Mouse (Mus musculus) embryonic stem cell, embryonic (primary cell): ENCODE data around the gene Mcf2l.

Experiments used
- CTCF ChIA-PET, 4 experiments: fragments of 300-600 bp in 2 of 4; fragments of 350-600 bp in 2 of 4; sonication (Branson Sonifier 250); formaldehyde crosslinking; loops; one replicate each; lab custom pipeline; 2022; ENCODE audit warnings: inconsistent platforms in 2 of 4; lab: Charles Lee
- POLR2A ChIA-PET, 4 experiments: fragments of 300-600 bp in 2 of 4; fragments of 350-600 bp in 2 of 4; sonication (Branson Sonifier 250); formaldehyde crosslinking; loops; one replicate each; lab custom pipeline; 2022; ENCODE audit warnings: antibody characterized with exemption in 4 of 4, inconsistent platforms in 1 of 4; lab: Charles Lee

Mcf2l gene

DNA sequence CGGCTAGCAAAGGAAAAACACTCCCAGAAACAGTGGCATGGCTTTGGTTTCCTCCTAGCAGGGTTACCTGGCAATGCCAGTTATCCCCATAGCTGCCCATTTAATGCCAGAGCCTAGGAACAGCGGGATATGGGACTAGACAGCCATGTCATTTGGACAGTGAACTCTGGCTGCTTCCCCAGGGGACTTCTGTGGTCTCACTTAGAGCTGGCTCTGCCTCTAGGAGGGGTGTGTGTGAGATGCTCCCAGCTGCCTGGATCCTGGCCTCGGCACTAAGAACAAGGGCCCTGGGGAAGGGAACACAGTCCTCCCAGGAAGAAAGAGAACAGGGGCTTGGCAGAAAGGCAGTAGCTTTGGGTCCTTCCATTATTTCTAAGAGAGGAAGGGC is 75.0 kb downstream of the Mcf2l start:
- ChIA-PET POLR2A (interaction anchor here in 2 of 4 experiments (0.8 to 3.8 kb wide), 11 partner anchors 15 to 144 kb away, joined by 3 to 19 read pairs (median 3); partner anchors contain the start of gene Mcf2l (in 1 of the 2)), CTCF (interaction anchor here (0.6 to 2.5 kb wide), 7 partner anchors 8 to 344 kb away, joined by 3 to 7 read pairs (median 4); no protein-coding TSS in a partner anchor)

DNA sequence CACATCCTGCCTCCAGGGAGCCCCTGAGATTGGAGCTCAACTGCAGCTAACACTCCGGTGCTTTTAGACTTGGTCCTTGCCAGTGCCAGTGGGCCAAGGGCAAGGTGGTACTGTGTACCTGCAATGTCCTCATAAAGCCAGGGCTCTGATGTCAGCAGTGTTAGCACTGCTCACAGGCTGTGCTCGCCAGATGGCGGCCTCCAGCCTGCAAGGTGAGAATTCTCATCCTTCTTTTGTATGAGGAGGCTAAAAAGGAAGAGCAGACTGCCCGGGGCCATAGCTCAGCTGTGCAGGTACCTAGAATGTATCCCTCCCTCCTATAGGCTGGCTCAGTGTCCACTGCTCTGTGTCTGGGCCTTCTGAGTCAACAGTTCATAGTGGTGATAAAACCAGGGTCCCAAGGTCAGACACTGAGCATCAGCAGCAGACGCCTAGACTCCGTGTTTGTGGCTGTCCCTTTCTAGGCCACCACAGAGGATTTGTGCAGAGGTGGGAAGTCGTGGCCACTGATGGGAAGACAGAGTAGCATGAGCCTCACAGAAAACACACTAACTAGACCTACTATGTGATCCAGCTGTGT is 77.5 kb downstream of the Mcf2l start:
- POLR2A ChIA-PET, result no interaction called here
- CTCF ChIA-PET, result no interaction called here

DNA sequence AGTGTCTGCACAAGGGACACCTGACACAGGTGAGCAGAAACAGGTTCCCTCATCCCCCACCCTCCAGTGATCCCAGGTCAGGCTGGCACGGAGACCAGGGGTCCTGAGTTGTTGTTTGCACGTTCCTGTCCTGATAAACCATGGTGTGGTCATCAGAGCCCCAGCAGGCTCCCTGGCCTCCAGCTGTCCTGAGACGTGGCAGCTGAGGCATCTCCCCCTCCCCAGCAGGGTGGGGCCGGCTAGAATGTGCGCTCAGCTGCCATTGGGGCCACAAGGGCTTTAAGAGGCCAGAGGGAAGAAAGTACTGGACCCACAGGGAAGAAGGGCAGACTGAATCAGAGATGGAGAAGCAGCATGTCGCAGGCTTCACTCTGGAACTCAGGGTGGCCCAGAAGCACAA is 79.1 kb downstream of the Mcf2l start:
- CTCF ChIA-PET, result interaction anchor here in 1 of 4 experiments (1.1 kb wide), 1 partner anchor 26 kb away, joined by 3 read pairs; no protein-coding TSS in a partner anchor
- POLR2A ChIA-PET, result no interaction called here

DNA sequence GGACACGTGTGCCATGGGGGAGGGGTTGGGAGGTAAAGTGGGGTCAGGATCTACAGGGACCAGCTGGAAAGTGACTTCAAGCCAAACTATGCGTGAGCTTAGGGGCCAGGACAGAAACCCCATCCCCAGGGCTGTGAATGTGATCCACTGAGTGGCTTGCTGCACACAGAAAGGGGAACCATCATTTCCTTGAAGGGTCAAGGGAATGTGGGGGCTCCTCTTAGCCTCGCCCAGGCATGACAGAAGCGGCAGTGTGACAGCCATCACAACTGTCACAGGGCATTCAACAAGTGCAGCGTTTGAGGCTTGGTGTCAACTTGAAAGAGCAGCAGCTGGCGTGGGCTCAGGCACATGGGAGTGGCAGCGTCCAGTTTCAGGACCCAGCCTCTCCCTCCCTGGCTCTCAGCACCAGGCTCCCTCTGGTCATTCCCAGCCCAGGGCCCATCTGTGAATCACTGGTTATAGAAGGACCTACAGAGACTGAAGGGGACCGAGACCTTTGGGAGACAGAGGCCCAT is 81.8 kb downstream of the Mcf2l start:
- CTCF ChIA-PET, result interaction anchor here in 1 of 4 experiments (0.6 kb wide), 1 partner anchor 26 kb away, joined by 3 read pairs; no protein-coding TSS in a partner anchor

DNA sequence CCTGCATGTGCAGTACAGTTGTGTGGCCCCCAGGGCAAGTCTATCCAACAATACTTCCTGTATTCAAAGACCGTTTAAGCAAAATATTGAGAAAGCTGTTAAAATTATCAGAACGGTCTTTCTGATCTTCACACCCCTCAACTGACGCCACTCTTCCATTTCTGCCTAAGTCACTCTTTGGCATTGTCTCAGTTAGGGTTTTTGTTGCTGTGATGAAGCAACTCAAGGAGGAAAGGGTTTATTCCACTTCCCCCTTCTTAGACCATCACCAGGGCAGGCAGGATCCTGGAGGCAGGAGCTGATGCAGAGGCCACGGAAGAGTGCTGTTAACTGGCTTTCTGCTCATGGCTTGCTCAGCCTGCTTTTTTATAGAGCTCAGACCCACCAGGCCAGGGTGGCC is 82.3 kb downstream of the Mcf2l start:
- ChIA-PET POLR2A (interaction anchor here in 1 of 4 experiments (1.1 to 1.6 kb wide), 3 partner anchors 17 to 82 kb away, joined by 3 to 7 read pairs (median 6); partner anchors contain the start of gene Mcf2l), CTCF (interaction anchor here in 1 of 4 experiments (0.6 kb wide), 1 partner anchor 27 kb away, joined by 3 read pairs; no protein-coding TSS in a partner anchor)

More for the DNA sequence above, 81.8 kb downstream of the Mcf2l start:
- POLR2A ChIA-PET, result interaction anchor here in 1 of 4 experiments (1.6 kb wide), 2 partner anchors 18 to 82 kb away, joined by 3 to 6 read pairs; partner anchors contain the start of gene Mcf2l

DNA sequence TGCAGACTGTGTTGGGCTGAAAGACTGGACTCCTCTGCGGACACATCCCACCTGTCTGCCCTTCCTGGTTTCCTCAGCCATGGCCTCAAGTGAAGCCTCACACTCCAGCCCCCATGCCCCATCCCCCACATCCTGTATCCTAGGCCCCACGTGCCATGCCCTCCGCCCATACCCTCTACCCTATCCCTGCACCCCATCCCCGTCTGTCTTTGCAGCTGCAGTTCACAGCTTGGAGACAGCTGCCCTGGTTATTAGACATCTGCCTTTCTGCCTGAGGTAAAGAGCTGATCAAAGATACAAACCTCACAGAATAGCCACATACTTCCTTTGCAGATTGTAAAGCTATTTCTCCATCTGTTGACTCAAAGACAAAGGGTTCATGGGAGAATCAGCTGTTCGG is 83.3 kb downstream of the Mcf2l start:
- CTCF ChIA-PET, result interaction anchor here in 1 of 4 experiments (0.6 to 0.8 kb wide), 2 partner anchors 61 to 174 kb away, joined by 3 read pairs; no protein-coding TSS in a partner anchor

DNA sequence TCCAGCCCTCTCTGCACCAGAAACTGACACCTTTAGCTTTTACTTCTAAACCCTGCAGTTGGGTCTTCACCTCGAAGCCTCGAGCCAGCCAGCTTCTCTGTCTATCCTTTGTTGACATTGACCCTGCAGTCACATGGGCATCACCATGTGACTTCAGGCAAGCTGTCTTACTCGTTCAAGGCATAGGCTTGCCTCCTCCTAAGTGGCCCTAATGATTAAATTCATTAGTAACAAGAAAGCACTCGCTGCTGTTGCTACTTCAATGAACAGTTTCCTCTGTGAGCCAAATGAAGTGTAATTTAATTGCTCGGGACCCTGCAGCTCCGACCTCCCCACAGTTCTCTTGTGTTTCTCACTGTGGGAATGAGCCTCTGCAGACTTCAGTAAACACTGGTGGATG is 83.8 kb downstream of the Mcf2l start:
- POLR2A ChIA-PET, result interaction anchor here in 3 of 4 experiments (0.8 to 2.1 kb wide), 7 partner anchors 9 to 798 kb away, joined by 3 to 7 read pairs (median 4); no protein-coding TSS in a partner anchor
- CTCF ChIA-PET, result interaction anchor here in 1 of 4 experiments (0.6 to 0.8 kb wide), 2 partner anchors 61 to 174 kb away, joined by 3 read pairs; no protein-coding TSS in a partner anchor

More for the DNA sequence above, 83.3 kb downstream of the Mcf2l start:
- POLR2A ChIA-PET, result interaction anchor here in 3 of 4 experiments (0.5 to 2.1 kb wide), 11 partner anchors 9 to 798 kb away, joined by 3 to 7 read pairs (median 4); partner anchors contain the start of gene Mcf2l (in 1 of the 3)

DNA sequence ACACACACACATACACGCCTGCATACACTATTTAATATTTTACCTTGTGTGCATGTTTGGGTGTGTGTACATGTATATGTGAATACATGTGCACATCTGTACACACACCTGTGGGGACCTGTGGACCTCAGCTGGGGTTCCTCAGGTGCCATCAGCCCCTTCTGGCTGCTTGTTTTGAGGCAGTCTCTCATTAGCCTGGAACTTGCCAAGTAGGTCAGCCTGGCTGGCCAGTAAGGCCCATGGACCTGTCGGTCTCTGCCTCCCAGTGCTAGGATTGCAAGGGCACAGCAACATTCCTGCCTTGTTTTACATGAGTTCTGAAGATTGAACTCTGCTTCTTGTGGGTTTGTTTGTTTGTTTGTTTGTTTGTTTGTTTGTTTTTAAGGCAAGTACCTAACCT is 87.0 kb downstream of the Mcf2l start:
- ChIA-PET POLR2A (interaction anchor here in 1 of 4 experiments (1.1 kb wide), 1 partner anchor 27 kb away, joined by 3 read pairs; no protein-coding TSS in a partner anchor), CTCF (interaction anchor here in 1 of 4 experiments (0.6 kb wide), 2 partner anchors 45 to 48 kb away, joined by 3 to 6 read pairs; no protein-coding TSS in a partner anchor)

DNA sequence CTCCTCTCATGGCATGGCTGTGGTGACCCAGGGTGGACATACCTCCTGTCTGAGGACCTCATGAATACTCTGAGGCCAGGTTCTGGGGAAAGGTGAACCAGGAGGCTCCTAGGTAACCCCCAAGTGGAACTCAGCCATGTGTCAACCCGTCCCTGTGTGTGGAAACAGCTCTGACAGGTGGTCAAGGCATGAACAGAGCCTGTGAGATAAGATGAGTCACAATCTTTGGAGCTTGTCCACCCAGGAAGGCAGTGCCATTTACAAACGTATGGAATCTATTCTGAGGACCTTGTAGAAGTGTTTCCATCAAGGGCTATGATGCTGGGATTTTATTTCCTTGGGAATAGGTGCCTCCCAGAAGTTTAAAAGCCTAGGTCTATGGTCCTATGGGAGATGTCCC is 87.6 kb downstream of the Mcf2l start:
- POLR2A ChIA-PET, result interaction anchor here in 1 of 4 experiments (1.1 kb wide), 1 partner anchor 13 kb away, joined by 3 read pairs; no protein-coding TSS in a partner anchor
- CTCF ChIA-PET, result interaction anchor here in 1 of 4 experiments (0.7 kb wide), 1 partner anchor 65 kb away, joined by 3 read pairs; no protein-coding TSS in a partner anchor

DNA sequence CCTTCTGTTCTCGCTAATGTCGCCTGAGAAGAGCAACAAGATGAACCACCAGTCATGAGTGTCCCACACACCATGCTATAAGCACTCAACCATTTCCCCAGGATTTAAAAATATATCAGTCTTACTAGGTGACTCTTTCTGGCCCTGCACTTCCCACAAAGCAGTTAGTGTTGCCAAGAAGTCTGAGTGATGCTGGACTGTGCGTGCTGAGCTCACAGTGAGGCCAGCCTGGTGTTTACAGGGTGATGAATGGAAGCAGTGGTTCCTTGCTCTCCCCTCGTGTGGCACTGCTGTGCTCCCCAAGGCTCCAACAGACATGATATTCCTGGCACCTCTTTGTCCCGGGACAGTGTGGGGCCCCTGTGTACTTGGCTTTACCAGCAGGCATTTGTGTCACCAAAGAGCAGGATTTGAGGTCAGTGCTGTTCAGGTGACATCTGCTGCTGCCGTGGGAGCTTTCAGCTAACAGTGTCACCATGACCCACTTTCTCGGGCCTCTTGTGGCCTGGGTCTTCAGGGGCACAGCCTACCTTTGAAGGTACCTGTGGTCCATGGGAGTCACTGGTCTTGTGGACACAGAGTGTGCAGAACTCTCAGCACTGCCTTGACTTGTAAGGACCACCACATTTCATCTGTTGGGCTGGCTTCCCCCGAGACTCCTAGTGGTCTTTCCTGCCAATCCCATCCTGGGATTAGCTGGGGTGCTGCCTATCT is 88.4 kb downstream of the Mcf2l start:
- CTCF ChIA-PET, result interaction anchor here in 1 of 4 experiments (0.7 kb wide), 1 partner anchor 66 kb away, joined by 3 read pairs; no protein-coding TSS in a partner anchor
- POLR2A ChIA-PET, result interaction anchor here in 2 of 4 experiments (1.0 to 1.2 kb wide), 3 partner anchors 14 to 66 kb away, joined by 3 read pairs; no protein-coding TSS in a partner anchor

DNA sequence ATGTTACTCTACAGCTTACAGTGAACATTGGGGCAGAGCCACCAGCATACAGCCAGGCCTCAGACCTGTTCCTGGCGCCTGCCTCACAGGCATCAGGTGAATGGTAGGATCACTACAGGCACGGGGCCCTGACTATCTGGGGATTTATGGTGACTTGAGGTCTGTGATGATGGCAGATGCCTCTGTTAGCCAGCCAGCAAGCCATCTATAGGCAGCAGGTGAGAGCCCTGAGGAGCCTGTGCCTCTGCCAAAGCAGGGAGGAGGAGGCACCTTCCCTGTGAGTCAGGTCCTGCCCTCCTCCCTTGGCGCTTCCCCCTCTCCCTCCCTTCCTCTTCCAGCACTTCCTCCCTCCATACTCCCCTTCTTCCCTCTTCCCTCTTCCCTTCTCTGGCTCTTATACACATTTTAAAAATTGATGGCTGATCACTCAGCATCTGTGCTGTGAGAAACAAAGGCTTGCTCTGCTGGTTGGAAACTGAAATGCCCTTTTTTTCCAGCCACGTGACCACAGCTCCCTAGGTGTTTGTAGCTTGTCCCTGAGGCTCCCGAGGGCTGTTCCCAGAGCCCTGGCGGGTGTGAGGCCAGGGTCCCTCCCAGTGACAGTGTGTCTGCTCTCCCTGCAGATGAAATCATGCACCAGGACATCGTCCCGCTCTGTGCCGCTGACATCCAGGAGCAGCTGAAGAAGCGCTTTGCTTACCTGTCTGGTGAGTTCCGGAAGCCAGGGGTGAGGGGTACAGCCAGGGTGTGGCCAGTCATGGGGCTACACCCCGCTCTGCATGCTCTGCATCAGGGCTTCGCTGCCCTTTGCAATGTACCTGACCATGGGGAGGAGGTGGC is 89.2 kb downstream of the Mcf2l start:
- ChIA-PET CTCF (no interaction called here), POLR2A (interaction anchor here (0.6 to 1.2 kb wide), 6 partner anchors 9 to 292 kb away, joined by 3 read pairs; no protein-coding TSS in a partner anchor)

DNA sequence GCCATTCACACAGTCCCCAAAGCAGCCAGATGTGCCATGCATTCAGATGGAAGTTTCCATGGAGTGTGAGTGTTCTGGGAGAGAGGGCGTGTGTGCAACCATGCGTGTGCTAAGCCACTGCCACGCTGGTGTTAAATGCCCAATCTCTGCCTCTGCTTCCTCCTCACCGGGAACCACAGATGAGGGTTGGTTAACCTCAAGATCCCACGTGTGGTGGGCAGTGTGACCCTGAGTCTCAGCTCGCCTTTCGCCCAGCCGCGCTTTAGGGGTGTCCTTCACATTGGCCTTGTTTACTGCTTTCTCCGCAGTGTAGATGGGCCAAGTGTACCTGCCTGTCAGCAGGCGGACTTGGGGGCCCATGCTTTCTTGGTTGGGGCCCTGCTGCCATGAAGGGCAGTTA is 102.7 kb downstream of the Mcf2l start:
- ChIA-PET POLR2A (interaction anchor here in 2 of 4 experiments (0.8 to 1.2 kb wide), 2 partner anchors 16 to 117 kb away, joined by 3 read pairs; no protein-coding TSS in a partner anchor), CTCF (interaction anchor here in 1 of 4 experiments (0.6 kb wide), 1 partner anchor 74 kb away, joined by 4 read pairs; no protein-coding TSS in a partner anchor)

DNA sequence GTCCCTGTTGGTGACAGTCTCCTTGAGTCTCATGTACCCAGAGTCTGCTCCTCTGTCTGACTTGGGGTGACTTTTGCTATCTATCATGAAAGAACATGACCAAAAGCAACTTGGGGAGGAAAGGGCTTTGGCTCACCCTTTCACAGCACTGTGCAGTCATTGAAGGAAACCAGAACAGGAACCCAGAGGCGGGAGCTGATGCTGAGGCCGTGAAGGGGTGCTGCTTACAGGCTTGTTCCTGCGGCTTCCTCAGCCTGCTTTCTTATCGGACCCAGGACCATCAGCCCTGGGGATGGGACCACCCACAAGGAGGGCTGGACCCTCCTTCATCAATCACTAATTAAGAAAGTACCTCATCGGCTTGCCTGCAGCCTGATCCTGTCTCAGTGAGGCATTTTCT is 103.1 kb downstream of the Mcf2l start:
- CTCF ChIA-PET, result interaction anchor here in 1 of 4 experiments (0.6 kb wide), 1 partner anchor 74 kb away, joined by 4 read pairs; no protein-coding TSS in a partner anchor

DNA sequence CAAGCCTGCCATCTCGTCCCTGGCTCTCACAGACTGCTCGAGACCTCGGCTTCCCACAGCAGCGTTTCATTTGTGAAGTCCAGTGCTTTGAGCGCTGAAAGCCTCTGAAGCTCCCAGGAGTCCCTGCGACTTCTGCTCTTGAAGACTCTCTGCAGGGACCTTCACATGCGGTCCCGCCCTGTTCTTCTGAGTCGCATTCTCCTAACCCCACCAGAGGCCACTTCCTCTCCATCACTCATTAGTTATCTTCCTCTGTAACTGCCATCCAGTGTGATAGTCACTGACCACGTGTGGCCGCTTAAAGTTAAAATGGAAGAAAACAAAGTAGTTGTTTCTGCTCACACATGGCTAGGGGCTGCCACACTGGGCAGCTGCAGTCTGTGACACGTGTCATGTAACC is 103.7 kb downstream of the Mcf2l start:
- CTCF ChIA-PET, result interaction anchor here in 2 of 4 experiments (0.6 to 1.9 kb wide), 4 partner anchors 15 to 328 kb away, joined by 3 to 11 read pairs (median 4); no protein-coding TSS in a partner anchor
- POLR2A ChIA-PET, result interaction anchor here in 2 of 4 experiments (0.6 to 1.2 kb wide), 3 partner anchors 15 to 285 kb away, joined by 3 to 4 read pairs (median 3); no protein-coding TSS in a partner anchor

More for the DNA sequence above, 103.1 kb downstream of the Mcf2l start:
- POLR2A ChIA-PET, result interaction anchor here in 2 of 4 experiments (0.6 to 1.2 kb wide), 2 partner anchors 15 to 286 kb away, joined by 3 to 4 read pairs; no protein-coding TSS in a partner anchor

DNA sequence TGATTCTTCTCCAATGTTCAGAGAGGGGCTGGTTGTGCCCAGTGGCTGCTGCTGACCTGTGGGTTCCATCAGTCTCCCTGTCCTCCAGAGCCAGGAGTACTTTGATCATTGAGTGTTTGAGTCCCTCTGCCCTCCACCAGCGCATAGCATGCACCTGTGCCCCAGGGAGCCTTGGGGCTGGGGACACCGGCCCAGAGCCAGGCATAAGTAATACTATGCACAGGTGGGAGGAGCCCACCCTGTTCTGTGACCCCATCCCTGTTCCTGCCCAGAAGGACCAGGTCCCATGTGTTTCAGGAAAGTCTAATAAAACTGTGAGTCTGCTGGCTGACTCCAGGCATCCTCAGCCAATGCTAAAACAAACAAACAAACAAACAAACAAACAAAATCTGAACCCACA is 104.7 kb downstream of the Mcf2l start:
- ChIA-PET POLR2A (interaction anchor here in 1 of 4 experiments (0.8 kb wide), 1 partner anchor 309 kb away, joined by 3 read pairs; the partner anchor contains the start of genes Dcun1d2 and Tmco3), CTCF (interaction anchor here (0.6 to 2.1 kb wide), 19 partner anchors 11 to 348 kb away, joined by 3 to 11 read pairs (median 4); partner anchors contain the start of genes Adprhl1 (in 1 of the 4), Dcun1d2 (in 1 of the 4) and Tmco3 (in 1 of the 4))

DNA sequence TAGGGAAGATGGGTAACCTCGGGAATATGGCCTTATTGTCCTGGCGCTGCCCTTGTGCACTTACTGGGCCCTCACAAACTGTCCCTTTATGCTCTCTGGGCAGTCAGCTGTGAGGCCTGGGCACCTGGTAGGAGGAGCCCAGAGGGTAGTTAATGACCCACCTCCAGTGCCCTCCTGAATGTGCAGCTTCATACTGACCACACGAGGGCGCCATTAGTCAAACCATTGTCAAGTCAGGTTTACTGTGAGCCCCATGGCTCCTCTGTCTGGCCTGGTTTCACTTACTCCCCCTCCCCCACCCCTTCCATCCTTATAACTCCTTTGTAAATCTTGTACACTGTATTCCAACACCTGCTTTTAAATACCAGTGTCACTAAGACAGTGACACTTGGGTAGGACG is 105.1 kb downstream of the Mcf2l start:
- POLR2A ChIA-PET, result interaction anchor here in 1 of 4 experiments (0.8 kb wide), 1 partner anchor 309 kb away, joined by 3 read pairs; the partner anchor contains the start of genes Dcun1d2 and Tmco3

More for the DNA sequence above, 105.1 kb downstream of the Mcf2l start:
- CTCF ChIA-PET, result interaction anchor here (0.5 to 2.1 kb wide), 22 partner anchors 10 to 963 kb away, joined by 3 to 11 read pairs (median 3); partner anchors contain the start of genes Adprhl1 (in 1 of the 4), Dcun1d2 (in 1 of the 4) and Tmco3 (in 1 of the 4)
